In the genomic region with DNA sequence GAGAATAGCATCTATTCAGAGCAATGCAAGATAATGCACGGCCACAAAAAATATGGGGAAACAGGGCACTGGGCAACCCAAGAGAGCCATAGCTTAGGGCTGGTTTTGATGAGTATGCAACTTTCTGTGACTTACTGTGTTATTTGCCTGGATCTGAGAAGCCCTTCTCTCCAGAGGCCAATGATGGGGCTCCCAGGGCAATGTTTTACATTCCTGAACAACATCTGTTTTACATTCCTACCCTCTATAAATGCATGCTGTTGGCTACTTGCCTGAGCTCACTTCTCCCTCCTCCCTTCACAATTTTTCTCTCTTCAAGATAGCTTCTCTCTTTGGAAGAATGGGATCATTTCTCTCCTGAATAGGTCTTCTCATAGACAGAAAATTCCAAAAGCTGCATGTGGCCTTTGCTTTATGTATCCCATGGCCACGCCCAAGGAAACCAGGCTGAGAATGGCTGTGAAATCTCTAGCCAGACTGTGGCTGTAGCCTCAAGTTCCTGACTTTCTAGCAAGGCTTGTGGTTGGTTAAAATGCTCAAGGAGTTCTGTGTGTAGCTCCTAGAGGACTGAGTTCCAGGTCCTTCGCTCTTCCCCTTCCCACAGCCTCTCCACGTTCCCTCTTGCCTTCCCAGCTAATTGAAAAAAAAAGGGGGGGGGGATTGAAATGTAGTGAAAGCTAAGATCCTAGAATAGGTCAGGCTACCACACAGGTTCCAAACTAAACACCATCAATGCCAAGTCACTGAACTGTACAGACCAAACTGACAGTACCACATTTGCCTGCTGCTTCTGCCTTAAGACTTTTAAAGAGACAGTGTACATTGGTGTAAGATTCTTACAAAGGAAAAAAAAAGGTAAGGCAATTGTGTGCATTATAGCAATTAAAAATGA, we compare ENCODE assay signal across 13 mouse cellular contexts.
A peak's percentile ranks its signal among the peaks of the same experiment; 100 is the strongest.
DNase-seq lines count a peak whose midpoint lies in the region; ATAC-seq and TF ChIP-seq lines count a peak whose summit lies in the region.
"Had no signal": no experiment of that assay in that cellular context is flagged by ENCODE, and none has a peak within 500 bp of the region (broad histone marks: within the 10 kb centered on the region; RNA-seq: fewer than 3 reads in every experiment).

No protein-coding gene starts in this region.

- intact Hi-C loops in heart, postnatal 36 days (cut with DNase I), result no loop called here
- intact Hi-C loops in left cerebral cortex, postnatal 25 days (cut with DNase I), result no loop called here

- H3K27ac ChIP-seq in midbrain, postnatal 0 days (ENCODE audit: low read depth, low read length), result no peak overlapping the region
- no peak overlapping the region for H3K27ac ChIP-seq in midbrain, embryonic 16.5 days (ENCODE audit: low read length)
- peak overlapping the region; percentile 63 for H3K27ac ChIP-seq in embryonic fibroblast, embryonic 13.5 days (ENCODE audit: insufficient read depth, low read length)
- H3K27ac ChIP-seq: liver, embryonic 14.5 days had no signal

- no peak for TF ChIP-seq CTCF in midbrain, postnatal 0 days (IDR thresholded peaks at IDR 0.05)
- TF ChIP-seq CTCF in embryonic fibroblast, embryonic 13.5 days (IDR thresholded peaks at IDR 0.05; ENCODE audit: borderline replicate concordance, insufficient read depth, low read length), result no peak

- no peaks in the 10 kb centered on the region for H3K9me3 ChIP-seq in midbrain, postnatal 0 days (ENCODE audit: low read length)
- no peaks in the 10 kb centered on the region for H3K9me3 ChIP-seq in midbrain, embryonic 16.5 days (replicated peaks; ENCODE audit: control insufficient read depth, low read length, poor library complexity, severe bottlenecking)

- no peak for ATAC-seq in midbrain, postnatal 0 days (ENCODE audit: low FRiP score)
- ATAC-seq in midbrain, embryonic 16.5 days, result no peak
- ATAC-seq in activated CD4-positive, CD25-positive, alpha-beta regulatory T cell, adult 4 months, result no peak
- ATAC-seq: Patski had no signal

- H3K36me3 ChIP-seq in midbrain, postnatal 0 days (ENCODE audit: insufficient read depth, low read length), result no peaks in the 10 kb centered on the region
- no peaks in the 10 kb centered on the region for H3K36me3 ChIP-seq in midbrain, embryonic 16.5 days (ENCODE audit: control insufficient read depth, insufficient read depth, low read length)

- H3K4me3 ChIP-seq in midbrain, postnatal 0 days (ENCODE audit: low read depth, low read length), result no peak overlapping the region
- H3K4me3 ChIP-seq in midbrain, embryonic 16.5 days (ENCODE audit: low read depth, low read length), result no peak overlapping the region
- H3K4me3 ChIP-seq in embryonic fibroblast, embryonic 13.5 days (ENCODE audit: insufficient read depth, low read length), result no peak overlapping the region
- H3K4me3 ChIP-seq: myocyte had no signal

- 74% methylated on average over 4 of the region's 4 CpGs for WGBS in midbrain, postnatal 0 days
- 79% methylated on average over 4 of the region's 4 CpGs for WGBS in midbrain, embryonic 16.5 days

- H3K4me2 ChIP-seq in midbrain, postnatal 0 days (ENCODE audit: low read depth, low read length, poor library complexity, severe bottlenecking), result no peak overlapping the region
- no peak overlapping the region for H3K4me2 ChIP-seq in midbrain, embryonic 16.5 days (ENCODE audit: low read length)

- no peaks in the 10 kb centered on the region for H3K27me3 ChIP-seq in midbrain, postnatal 0 days (ENCODE audit: insufficient read depth, low read length)
- no peaks in the 10 kb centered on the region for H3K27me3 ChIP-seq in midbrain, embryonic 16.5 days (ENCODE audit: control insufficient read depth, insufficient read depth, low read depth, low read length)
- H3K27me3 ChIP-seq: Patski had no signal

- no peak overlapping the region for H3K9ac ChIP-seq in midbrain, postnatal 0 days (replicated peaks; ENCODE audit: low read length, poor library complexity, severe bottlenecking)
- no peak overlapping the region for H3K9ac ChIP-seq in midbrain, embryonic 16.5 days (ENCODE audit: low read depth, low read length)
- H3K9ac ChIP-seq: liver, embryonic 14.5 days had no signal

- peak; percentile 9 for DNase-seq in heart, postnatal 4 days
- no peak for DNase-seq in heart, postnatal 36 days
- DNase-seq in midbrain, postnatal 0 days (ENCODE audit: low spot score), result peak; percentile 13
- peak; percentile 18 for DNase-seq in yolk sac, embryonic 10.5 days (ENCODE audit: low spot score)
- no peak for DNase-seq in left cerebral cortex, postnatal 25 days (ENCODE audit: low spot score in 2 of 2)
- DNase-seq: adrenal gland, postnatal 10 days; layer of hippocampus, adult 9-11 months had no signal

- H3K4me1 ChIP-seq in midbrain, postnatal 0 days (ENCODE audit: insufficient read depth, low read length), result no peaks in the 10 kb centered on the region
- peaks cover 3% of the 10 kb centered on the region; the same call in 1 of the 2 replicates for H3K4me1 ChIP-seq in midbrain, embryonic 16.5 days (ENCODE audit: control insufficient read depth, insufficient read depth, low read length)
- H3K4me1 ChIP-seq in embryonic fibroblast, embryonic 13.5 days (ENCODE audit: control insufficient read depth, insufficient read depth, low read length), result peaks cover 12% of the 10 kb centered on the region

- TF ChIP-seq POLR2A in embryonic fibroblast, embryonic 13.5 days (IDR thresholded peaks at IDR 0.05; ENCODE audit: low read depth, low read length), result no peak

Comparison
In these comparisons a context has a peak if more than half of its experiments do, and no peak if none do; other contexts are left out.
1. DNase-seq: peak in heart, postnatal 4 days (single experiment), midbrain, postnatal 0 days (single experiment) and yolk sac, embryonic 10.5 days (single experiment); none in heart, postnatal 36 days (0 of 2) and left cerebral cortex, postnatal 25 days (0 of 2).